Mouse (Mus musculus): ENCODE measurements around the gene Phf3.
"Not testable (repeated sequence)": the region's sequence is repeated elsewhere in the genome, so short reads cannot be mapped to it uniquely, and the experiment has no call there.

The Phf3 gene

DNA sequence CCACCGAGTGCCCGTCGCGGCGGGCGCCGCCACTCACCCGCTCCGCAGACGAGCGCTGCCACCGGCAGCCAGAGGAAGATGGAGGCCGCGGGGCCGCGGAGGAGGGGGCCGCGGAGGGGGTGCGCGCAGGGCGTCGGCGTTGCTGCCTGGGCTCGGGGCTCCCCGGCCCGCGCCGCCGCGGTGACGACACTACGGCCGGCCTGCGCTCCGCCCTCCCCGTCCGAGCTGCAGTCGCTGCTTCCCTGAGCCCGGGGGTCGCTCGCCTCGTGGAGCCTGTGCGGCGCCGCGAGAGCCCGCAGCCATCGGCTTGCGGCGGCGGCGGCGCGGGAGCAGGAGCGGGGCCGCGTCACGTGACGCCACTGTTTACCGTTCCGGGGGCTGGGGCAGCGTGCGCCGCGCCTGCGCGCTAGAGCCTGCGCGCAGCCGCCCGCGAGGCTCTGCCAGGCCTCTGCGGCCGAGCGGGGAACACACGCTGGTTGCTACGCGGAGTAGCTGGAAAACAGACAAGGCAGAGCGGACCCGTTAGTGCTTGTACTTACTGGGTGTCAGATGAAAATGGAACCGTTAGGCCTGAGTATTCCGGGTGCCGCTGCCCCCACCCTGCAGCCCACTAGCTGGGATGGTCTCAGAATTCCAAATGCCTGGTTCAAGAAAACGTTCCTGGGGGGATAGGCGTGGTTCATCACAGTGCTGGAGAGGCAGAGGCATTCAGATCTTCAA lies at the start of gene Phf3:
Phf3 (minus strand) TSS at position 381 of the 720 bp plus-strand sequence.
- DNase-seq (ENCODE audit: low spot score) = peak; percentile 57

DNA sequence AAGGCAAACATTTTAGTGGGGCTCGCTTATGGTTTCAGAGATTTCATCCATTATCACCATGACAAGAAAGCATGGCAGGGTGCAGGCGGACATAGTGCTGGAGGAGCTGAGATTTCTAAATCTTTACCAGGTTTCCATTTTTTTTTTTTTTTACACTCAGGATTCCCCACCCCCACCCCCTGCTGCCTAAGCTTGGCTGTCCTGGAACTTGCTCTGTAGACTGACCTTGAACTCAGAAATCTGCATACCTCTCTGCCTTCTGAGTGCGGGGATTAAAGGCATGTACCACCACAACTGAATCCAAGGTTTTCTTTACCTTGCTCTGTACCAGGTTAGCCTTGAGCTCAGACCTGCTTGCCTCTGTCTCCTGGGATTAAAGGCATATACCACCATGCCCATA lies 48.5 kb upstream of the Phf3 start:
- DNase-seq (ENCODE audit: low spot score) = no peak

GRCm38 (mm10) chr1:30921252-30921651 lies 47.5 kb upstream of the Phf3 start:
- no peak for DNase-seq (ENCODE audit: low spot score)

- DNase-seq (ENCODE audit: low spot score) = no peak
Observed at GRCm38 (mm10) chr1:30920620-30921177, 47.0 kb upstream of the Phf3 start.

DNA sequence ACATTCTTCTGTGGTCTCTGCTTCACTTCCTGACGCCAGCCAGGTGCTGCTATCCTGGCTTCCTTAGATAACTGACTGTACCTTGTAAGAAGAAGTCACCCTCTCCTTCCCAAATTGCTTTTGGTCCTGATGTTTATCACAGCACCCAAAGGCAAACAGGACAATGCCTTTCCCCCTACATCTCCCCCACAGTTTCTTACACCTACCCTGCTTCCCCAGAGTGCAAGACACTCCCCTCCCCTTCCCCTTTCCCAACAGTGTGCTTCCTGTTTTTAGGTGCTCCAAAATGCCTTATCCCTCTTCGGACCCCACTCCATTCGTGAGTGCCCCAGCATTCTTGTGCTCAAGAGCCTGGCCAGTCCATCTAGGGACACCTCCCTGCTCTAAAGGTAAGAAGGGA lies 36.5 kb upstream of the Phf3 start:
- DNase-seq (ENCODE audit: low spot score) = no peak

- DNase-seq (ENCODE audit: low spot score) = no peak
Observed at GRCm38 (mm10) chr1:30908797-30909196, 35.1 kb upstream of the Phf3 start.

DNA sequence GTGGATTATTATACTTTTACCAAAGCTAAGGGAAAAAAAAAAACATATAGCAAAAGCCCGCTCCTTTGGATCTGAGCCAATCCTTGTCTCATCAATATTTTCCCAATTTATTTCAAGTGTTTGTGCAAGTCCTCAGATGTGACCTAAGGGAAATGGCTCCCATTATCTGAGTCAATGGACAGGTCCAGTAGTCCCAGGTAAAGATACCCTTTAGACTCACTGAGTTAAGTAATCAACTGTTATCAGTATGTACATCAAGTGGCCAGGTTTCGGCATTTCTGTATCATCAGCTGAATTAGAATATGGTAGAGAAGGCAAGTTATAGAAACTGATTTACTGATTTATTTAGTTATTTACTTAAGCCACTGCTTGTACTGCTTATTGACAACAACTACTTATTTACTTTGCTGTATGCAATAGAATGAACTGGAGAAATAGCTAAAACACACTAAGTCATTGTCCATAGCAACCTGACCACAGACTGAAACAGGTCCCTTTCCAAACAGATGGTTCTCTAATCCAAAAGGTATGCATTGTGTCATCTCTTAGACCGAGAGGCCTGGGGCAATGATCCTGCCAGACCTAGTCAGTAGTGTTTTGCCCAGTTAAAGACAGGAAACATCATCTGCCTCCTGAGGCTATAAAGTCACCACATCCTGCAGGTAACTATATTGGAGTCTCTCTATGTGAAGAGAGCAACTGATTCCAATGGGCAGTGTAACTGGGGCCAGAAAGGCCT lies 29.9 kb upstream of the Phf3 start:
- no peak for DNase-seq (ENCODE audit: low spot score)

- no peak for DNase-seq (ENCODE audit: low spot score)
Observed at GRCm38 (mm10) chr1:30898691-30899090, 25.0 kb upstream of the Phf3 start.

- DNase-seq (ENCODE audit: low spot score) = not testable (repeated sequence)
Observed at GRCm38 (mm10) chr1:30895366-30895765, 21.6 kb upstream of the Phf3 start.

- DNase-seq (ENCODE audit: low spot score) = not testable (repeated sequence)
Observed at GRCm38 (mm10) chr1:30883806-30884205, 10.1 kb upstream of the Phf3 start.

DNA sequence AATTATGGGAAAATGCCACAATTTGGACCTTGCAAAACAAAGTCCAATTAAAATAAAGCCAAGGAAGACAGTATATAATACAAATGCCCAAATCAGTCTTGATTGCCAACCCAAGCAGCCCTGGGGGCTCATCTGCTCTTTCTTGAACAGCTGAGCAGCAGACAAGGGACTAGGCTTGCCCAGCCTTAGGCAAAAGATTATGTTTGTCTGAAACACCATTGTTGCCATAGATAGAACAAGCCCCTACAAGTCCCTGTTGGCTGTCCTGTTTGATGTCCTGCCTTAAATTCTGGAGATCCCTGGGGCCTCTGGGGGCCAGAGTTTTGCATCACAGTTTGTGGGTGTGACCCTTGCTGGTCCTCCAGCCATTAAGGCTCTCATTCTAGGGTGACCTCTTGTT lies 2.0 kb upstream of the Phf3 start:
- DNase-seq (ENCODE audit: low spot score) = no peak

GRCm38 (mm10) chr1:30874261-30875131 lies 775 bp upstream of the Phf3 start:
- DNase-seq (ENCODE audit: low spot score) = no peak

DNA sequence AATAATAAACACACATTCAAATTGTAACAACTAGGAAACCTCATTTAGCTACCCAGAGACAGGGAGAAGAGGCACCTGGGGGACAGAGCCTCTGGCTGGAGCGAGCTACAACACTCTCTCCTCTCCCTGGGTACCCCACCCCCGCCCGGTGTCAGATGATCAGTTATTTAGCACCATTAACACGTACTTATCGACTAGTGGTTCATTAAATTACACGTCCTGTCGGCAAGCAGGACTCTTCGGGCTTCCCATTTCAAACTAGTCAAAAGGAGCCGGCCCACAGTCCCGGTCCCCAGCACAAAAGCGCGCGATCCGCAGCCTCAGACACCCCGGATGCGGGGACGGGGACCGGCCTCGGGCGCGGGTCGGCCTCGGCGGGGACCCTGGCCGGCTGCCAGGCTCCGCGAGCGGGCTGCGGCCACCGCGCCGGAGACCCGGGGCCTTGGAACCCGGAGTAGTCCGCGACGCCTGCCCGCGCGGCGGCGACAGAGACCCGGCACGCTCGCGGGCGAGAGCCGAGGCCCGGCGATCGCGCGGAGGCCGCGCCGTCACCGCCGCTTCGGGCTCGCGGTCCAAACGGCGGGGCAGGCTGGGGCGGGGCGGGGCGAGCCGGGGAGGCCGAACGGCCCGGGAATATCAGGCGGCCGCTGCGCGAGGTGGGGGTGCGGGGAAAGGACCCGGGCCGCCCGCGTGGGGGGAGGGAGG lies 733 bp downstream of the Phf3 start:
- DNase-seq (ENCODE audit: low spot score) = no peak

- no peak for DNase-seq (ENCODE audit: low spot score)
Observed at GRCm38 (mm10) chr1:30867786-30868185, 5.9 kb downstream of the Phf3 start.

DNA sequence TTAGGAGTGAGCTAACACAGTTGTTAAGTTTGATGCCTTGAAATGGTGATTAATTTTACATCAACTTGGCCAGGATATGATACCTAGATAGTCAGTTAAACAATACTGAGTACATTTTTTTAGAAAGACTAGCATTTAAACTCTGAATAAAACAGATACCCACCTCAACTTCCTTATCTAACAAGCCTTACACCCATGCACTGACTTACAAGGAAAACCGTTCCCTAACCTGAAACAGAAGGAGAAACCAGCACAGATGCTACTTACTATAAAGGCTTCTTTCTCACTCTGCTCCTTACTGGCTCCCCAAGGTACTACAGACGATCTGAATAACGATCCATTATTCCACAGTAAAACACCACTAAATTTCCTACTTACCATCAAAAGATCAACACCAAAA lies 21.2 kb downstream of the Phf3 start:
- DNase-seq (ENCODE audit: low spot score) = no peak

DNA sequence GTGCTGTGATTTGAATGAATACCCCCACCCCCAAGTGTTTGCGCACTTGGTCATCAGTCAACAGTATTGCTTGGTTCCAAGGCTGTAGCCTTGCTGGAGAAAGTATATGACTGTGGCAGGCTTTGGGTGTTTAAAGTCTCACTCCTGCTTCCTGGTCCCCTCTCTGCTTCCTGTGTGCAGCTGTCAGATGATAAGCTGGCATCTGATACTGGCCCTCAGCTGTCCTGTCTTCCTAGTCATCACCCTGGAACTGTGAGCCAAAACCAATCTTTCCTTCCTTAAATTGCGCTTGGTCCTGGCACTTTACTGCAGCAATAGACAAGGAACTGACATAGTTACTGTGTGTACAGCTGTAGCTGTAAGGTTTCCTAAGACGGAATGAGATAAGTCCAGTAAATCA lies 21.8 kb downstream of the Phf3 start:
- no peak for DNase-seq (ENCODE audit: low spot score)

DNA sequence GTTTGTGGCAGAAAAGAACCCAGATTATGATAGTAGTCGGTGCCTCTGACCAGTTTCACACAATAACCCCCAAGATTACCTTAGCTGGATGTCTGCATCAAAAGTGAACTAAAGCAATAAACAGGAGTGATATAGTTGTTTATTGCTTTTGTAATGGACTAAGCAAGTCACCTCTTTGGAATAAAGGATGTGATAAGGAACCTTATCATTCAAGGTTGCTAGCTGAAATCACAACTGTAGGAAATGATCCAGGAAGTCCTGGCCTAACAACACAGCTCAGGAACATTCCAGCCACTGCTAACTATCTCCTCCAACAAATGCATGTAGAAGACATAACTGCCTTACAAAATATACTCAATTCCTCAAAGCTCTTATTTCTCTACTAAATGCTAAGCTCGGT lies 22.8 kb downstream of the Phf3 start:
- DNase-seq (ENCODE audit: low spot score) = no peak

- DNase-seq (ENCODE audit: low spot score) = no peak
Observed at GRCm38 (mm10) chr1:30849955-30850354, 23.8 kb downstream of the Phf3 start.

DNA sequence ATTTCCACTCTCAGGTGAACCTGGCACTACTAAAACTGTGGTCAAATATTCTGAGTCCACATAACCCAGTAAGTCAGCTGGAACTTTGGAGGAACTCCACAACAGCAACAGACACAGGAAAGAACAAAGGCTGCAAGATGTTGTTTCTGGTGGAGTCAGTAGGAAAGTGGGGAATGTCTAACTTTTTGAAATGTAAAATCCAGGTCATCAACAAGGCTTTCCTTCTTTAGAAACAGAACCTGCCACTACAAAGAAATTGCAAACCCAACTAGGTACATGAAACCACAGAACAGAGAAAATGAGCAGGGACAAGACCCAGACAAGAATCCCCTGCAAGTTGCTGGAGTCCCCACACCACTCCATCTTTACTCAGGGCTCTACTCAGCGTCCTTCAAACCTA lies 26.0 kb downstream of the Phf3 start:
- no peak for DNase-seq (ENCODE audit: low spot score)

- no peak for DNase-seq (ENCODE audit: low spot score)
Observed at GRCm38 (mm10) chr1:30839662-30840061, 34.1 kb downstream of the Phf3 start.

GRCm38 (mm10) chr1:30835512-30835911 lies 38.2 kb downstream of the Phf3 start:
- DNase-seq (ENCODE audit: low spot score) = no peak

GRCm38 (mm10) chr1:30832778-30833177 lies 40.9 kb downstream of the Phf3 start:
- no peak for DNase-seq (ENCODE audit: low spot score)

All from urinary bladder, postnatal 10 days (tissue).